Mouse (Mus musculus) B cell, adult 67 days (primary cell): ENCODE data around the gene Olfr976. TPM values are rescaled to one million over a fixed set of nuclear protein-coding genes. Genes with fewer than 3 reads are reported as not detected.

Source experiments
- total RNA-seq, 2 experiments: library from RNA; stranded (reverse); gene quantifications; 4 replicates each; pipeline ENCODE4 v1.2.4; 2023

The Olfr976 gene
- not detected for total RNA-seq

GRCm38 (mm10) chr9:39961033-39961432, at the start of gene Olfr976:
TSS of gene Olfr976 (minus strand) at chr9:39961133.

DNA sequence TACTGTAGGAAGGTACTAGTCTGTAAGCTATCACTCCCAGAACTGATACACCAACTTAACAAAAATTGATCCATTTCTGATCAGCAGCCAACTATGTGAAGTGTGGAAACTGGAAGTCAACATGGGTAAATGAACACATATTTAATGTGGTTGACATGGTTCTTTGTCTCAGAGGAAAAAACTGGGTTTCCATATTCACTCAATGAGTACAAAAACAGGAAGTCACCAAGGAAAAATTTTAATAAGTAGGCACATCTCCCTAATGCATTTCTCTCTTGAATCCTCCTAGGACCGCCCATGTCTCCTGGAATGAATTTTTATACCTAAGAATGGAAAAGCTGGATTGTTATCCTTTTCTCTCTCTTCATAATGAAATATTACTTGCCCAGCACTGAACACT, 48.5 kb upstream of the Olfr976 start, which contains the start of gene Olfr980:
TSS of gene Olfr980 (minus strand) at position 101 of the 400 bp plus-strand sequence.

DNA sequence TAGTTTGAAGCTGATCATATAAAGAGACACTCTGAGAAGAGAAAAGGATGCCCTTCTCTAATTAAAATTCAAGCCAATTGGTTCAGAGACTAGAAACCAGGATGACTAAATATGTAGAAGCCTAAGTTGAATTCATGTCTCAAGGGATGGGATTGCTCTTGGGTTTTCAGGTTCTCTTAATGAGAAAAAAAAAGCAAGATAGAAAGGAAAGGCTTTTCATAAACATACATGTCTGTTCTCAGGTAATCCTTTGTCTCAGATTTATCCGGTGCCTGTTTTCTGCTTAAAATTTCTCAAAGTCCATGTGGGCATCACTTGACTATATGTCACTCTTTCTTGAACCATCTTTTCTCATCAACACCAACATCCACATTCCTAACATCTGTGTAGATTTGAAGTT, 42.4 kb upstream of the Olfr976 start, which contains the start of gene Olfr979:
TSS of gene Olfr979 (minus strand) at position 101 of the 400 bp plus-strand sequence.

GRCm38 (mm10) chr9:39991813-39992212, 30.9 kb upstream of the Olfr976 start, which contains the start of gene Olfr978:
TSS of gene Olfr978 (plus strand) at chr9:39992113.

GRCm38 (mm10) chr9:39951946-39952345, 9.0 kb downstream of the Olfr976 start, which contains the start of gene Olfr975:
TSS of gene Olfr975 (minus strand) at chr9:39952046.

GRCm38 (mm10) chr9:39937201-39937600, 23.7 kb downstream of the Olfr976 start, which contains the start of gene Olfr974:
TSS of gene Olfr974 (plus strand) at chr9:39937501.

DNA sequence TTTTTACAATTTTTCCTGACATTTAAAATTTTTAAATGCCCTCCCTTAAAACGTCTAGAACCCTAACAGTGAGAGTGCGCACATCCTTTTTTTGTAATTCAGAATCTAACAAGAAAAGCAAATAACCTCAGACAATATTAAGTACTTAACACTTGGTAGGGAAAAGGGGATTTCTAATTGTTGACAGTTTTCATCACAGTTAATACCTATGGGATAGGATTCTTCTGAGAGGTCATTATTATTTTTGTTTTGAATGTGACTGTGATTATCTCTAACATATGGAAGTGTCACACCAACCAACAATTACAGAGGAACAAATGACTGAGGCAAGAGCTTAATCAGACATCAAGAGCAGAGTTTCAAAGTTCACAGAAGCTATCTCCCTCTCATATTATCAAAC, 53.9 kb downstream of the Olfr976 start, which contains the start of gene Olfr229:
TSS of gene Olfr229 (plus strand) at position 301 of the 400 bp plus-strand sequence.

Other genes starting within 250 kb of the Olfr976 start
- not detected for gene Olfr965, start 249.8 kb downstream of the Olfr976 start, total RNA-seq
- not detected for gene Olfr150, start 230.2 kb downstream of the Olfr976 start, total RNA-seq
- not detected for gene Olfr967, start 214.9 kb downstream of the Olfr976 start, total RNA-seq
- gene Olfr968, start 177.9 kb downstream of the Olfr976 start, total RNA-seq: not detected
- gene Olfr969, start 170.2 kb downstream of the Olfr976 start, total RNA-seq: not detected
- gene Olfr970, start 152.3 kb downstream of the Olfr976 start, total RNA-seq: not detected
- not detected for gene Olfr971, start 124.3 kb downstream of the Olfr976 start, total RNA-seq
- not detected for gene Olfr972, start 94.7 kb downstream of the Olfr976 start, total RNA-seq
- gene Olfr229, start 53.8 kb downstream of the Olfr976 start, total RNA-seq: not detected
- not detected for gene Olfr974, start 23.6 kb downstream of the Olfr976 start, total RNA-seq
- not detected for gene Olfr975, start 9.1 kb downstream of the Olfr976 start, total RNA-seq
- gene Olfr978, start 31.0 kb upstream of the Olfr976 start, total RNA-seq: not detected
- not detected for gene Olfr979, start 42.3 kb upstream of the Olfr976 start, total RNA-seq
- gene Olfr980, start 48.4 kb upstream of the Olfr976 start, total RNA-seq: not detected
- not detected for gene Olfr981, start 60.3 kb upstream of the Olfr976 start, total RNA-seq
- gene Olfr982, start 112.7 kb upstream of the Olfr976 start, total RNA-seq: not detected
- gene Olfr983, start 132.5 kb upstream of the Olfr976 start, total RNA-seq: not detected
- under 1 TPM in 1 of 2 experiments, not detected in 1; 0.17 TPM for gene Olfr984, start 153.1 kb upstream of the Olfr976 start, total RNA-seq
- not detected for gene Olfr985, start 169.1 kb upstream of the Olfr976 start, total RNA-seq
- gene Tmem225, start 187.0 kb upstream of the Olfr976 start, total RNA-seq: not detected
- gene Olfr986, start 219.8 kb upstream of the Olfr976 start, total RNA-seq: not detected
- 1 to 10 TPM; 2.5 to 3.3 TPM for gene Zfp202, start 231.2 kb upstream of the Olfr976 start, total RNA-seq